Mouse (Mus musculus): ENCODE results near the gene Mobp. TPM values are rescaled to one million over a fixed set of nuclear protein-coding genes. Genes with fewer than 3 reads are reported as not detected.

Mobp gene
- polyA plus RNA-seq, 1 experiment from 2014 or later: 0.04 TPM

- Histone ChIP-seq H3K36me3 (ENCODE audit: insufficient read depth, low read length) (no peaks in the 10 kb centered on the region), H3K9me3 (replicated peaks; ENCODE audit: low read length) (no peaks in the 10 kb centered on the region), H3K4me3 (replicated peaks; ENCODE audit: low read depth, low read length) (no peak overlapping the region), H3K27ac (no peak overlapping the region), H3K4me1 (replicated peaks; ENCODE audit: insufficient read depth, low read length) (no peaks in the 10 kb centered on the region), H3K27me3 (ENCODE audit: insufficient read depth, low read length) (no peaks in the 10 kb centered on the region), H3K4me2 (ENCODE audit: low read length) (no peak overlapping the region), H3K9ac (ENCODE audit: low read depth, low read length) (no peak overlapping the region)
- no peak for ATAC-seq (replicated peaks; ENCODE audit: low FRiP score, low read depth)
- WGBS: 84% methylated on average over 10 of the region's 10 CpGs
- no peak for DNase-seq (ENCODE audit: low spot score)
- no peak for TF ChIP-seq CTCF (IDR thresholded peaks at IDR 0.05; ENCODE audit: low read depth)
These were observed 29.3 kb downstream of the Mobp start for GRCm38 (mm10) chr9:120178813-120179212.

GRCm38 (mm10) chr9:120184499-120184898 is 35.0 kb downstream of the Mobp start:
- H3K4me1 ChIP-seq (replicated peaks; ENCODE audit: insufficient read depth, low read length): no peaks in the 10 kb centered on the region
- H3K9ac ChIP-seq (ENCODE audit: low read depth, low read length): 0 out of 2 replicates have a peak overlapping the region, but pooled peaks have one; percentile 31
- H3K9me3 ChIP-seq (replicated peaks; ENCODE audit: low read length): no peaks in the 10 kb centered on the region
- DNase-seq (ENCODE audit: low spot score) (peak; percentile 74), ATAC-seq (replicated peaks; ENCODE audit: low FRiP score, low read depth) (no peak)
- H3K4me3 ChIP-seq (replicated peaks; ENCODE audit: low read depth, low read length): no peak overlapping the region
- peak; percentile 70 for TF ChIP-seq CTCF (IDR thresholded peaks at IDR 0.05; ENCODE audit: low read depth)
- no peaks in the 10 kb centered on the region for H3K27me3 ChIP-seq (ENCODE audit: insufficient read depth, low read length)
- 23% methylated on average over 13 of the region's 13 CpGs for WGBS
- no peaks in the 10 kb centered on the region for H3K36me3 ChIP-seq (ENCODE audit: insufficient read depth, low read length)
- no peak overlapping the region for H3K4me2 ChIP-seq (ENCODE audit: low read length)
- no peak overlapping the region for H3K27ac ChIP-seq

GRCm38 (mm10) chr9:120186856-120187255 is 37.3 kb downstream of the Mobp start:
- Histone ChIP-seq H3K9ac (ENCODE audit: low read depth, low read length) (no peak overlapping the region), H3K4me3 (replicated peaks; ENCODE audit: low read depth, low read length) (no peak overlapping the region), H3K4me1 (replicated peaks; ENCODE audit: insufficient read depth, low read length) (no peaks in the 10 kb centered on the region), H3K27me3 (ENCODE audit: insufficient read depth, low read length) (no peaks in the 10 kb centered on the region), H3K36me3 (ENCODE audit: insufficient read depth, low read length) (no peaks in the 10 kb centered on the region), H3K9me3 (replicated peaks; ENCODE audit: low read length) (no peaks in the 10 kb centered on the region), H3K27ac (no peak overlapping the region), H3K4me2 (ENCODE audit: low read length) (no peak overlapping the region)
- ATAC-seq (replicated peaks; ENCODE audit: low FRiP score, low read depth) (no peak), DNase-seq (ENCODE audit: low spot score) (no peak)
- TF ChIP-seq CTCF (IDR thresholded peaks at IDR 0.05; ENCODE audit: low read depth): peak; percentile 41
- WGBS: 78% methylated on average over 5 of the region's 5 CpGs

GRCm38 (mm10) chr9:120190891-120191290 is 41.4 kb downstream of the Mobp start:
- no peak for TF ChIP-seq CTCF (IDR thresholded peaks at IDR 0.05; ENCODE audit: low read depth)
- WGBS: 36% methylated on average over 13 of the region's 13 CpGs
- ATAC-seq (replicated peaks; ENCODE audit: low FRiP score, low read depth) (no peak), DNase-seq (ENCODE audit: low spot score) (peak; percentile 33)
- peak overlapping the region; percentile 46; the same call in 1 of the 2 replicates for H3K9ac ChIP-seq (ENCODE audit: low read depth, low read length)
- H3K9me3 ChIP-seq (replicated peaks; ENCODE audit: low read length): no peaks in the 10 kb centered on the region
- no peaks in the 10 kb centered on the region for H3K36me3 ChIP-seq (ENCODE audit: insufficient read depth, low read length)
- H3K27me3 ChIP-seq (ENCODE audit: insufficient read depth, low read length): no peaks in the 10 kb centered on the region
- peak overlapping the region; percentile 59 for H3K4me2 ChIP-seq (ENCODE audit: low read length)
- peak overlapping the region; percentile 30 for H3K4me3 ChIP-seq (replicated peaks; ENCODE audit: low read depth, low read length)
- no peak overlapping the region for H3K27ac ChIP-seq
- H3K4me1 ChIP-seq (replicated peaks; ENCODE audit: insufficient read depth, low read length): no peaks in the 10 kb centered on the region

- H3K4me1 ChIP-seq (replicated peaks; ENCODE audit: insufficient read depth, low read length): no peaks in the 10 kb centered on the region
These were observed 42.0 kb downstream of the Mobp start for GRCm38 (mm10) chr9:120191362-120192098.

GRCm38 (mm10) chr9:120192742-120193141 is 43.2 kb downstream of the Mobp start:
- Histone ChIP-seq H3K4me1 (replicated peaks; ENCODE audit: insufficient read depth, low read length) (no peaks in the 10 kb centered on the region), H3K4me3 (replicated peaks; ENCODE audit: low read depth, low read length) (no peak overlapping the region), H3K9me3 (replicated peaks; ENCODE audit: low read length) (no peaks in the 10 kb centered on the region), H3K9ac (ENCODE audit: low read depth, low read length) (no peak overlapping the region), H3K27me3 (ENCODE audit: insufficient read depth, low read length) (no peaks in the 10 kb centered on the region), H3K36me3 (ENCODE audit: insufficient read depth, low read length) (no peaks in the 10 kb centered on the region), H3K4me2 (ENCODE audit: low read length) (no peak overlapping the region), H3K27ac (no peak overlapping the region)
- no peak for ATAC-seq (replicated peaks; ENCODE audit: low FRiP score, low read depth)
- 74% methylated on average over 7 of the region's 7 CpGs for WGBS
- DNase-seq (ENCODE audit: low spot score): no peak
- no peak for TF ChIP-seq CTCF (IDR thresholded peaks at IDR 0.05; ENCODE audit: low read depth)

More at GRCm38 (mm10) chr9:120191362-120192098, 42.0 kb downstream of the Mobp start:
- peak overlapping the region; percentile 59 for H3K4me2 ChIP-seq (ENCODE audit: low read length)
- DNase-seq (ENCODE audit: low spot score): peak; percentile 88
- peak overlapping the region; percentile 30 for H3K4me3 ChIP-seq (replicated peaks; ENCODE audit: low read depth, low read length)
- no peaks in the 10 kb centered on the region for H3K36me3 ChIP-seq (ENCODE audit: insufficient read depth, low read length)
- peak; percentile 92 for TF ChIP-seq CTCF (IDR thresholded peaks at IDR 0.05; ENCODE audit: low read depth)
- H3K27ac ChIP-seq: no peak overlapping the region
- no peak overlapping the region for H3K9ac ChIP-seq (ENCODE audit: low read depth, low read length)
- ATAC-seq (replicated peaks; ENCODE audit: low FRiP score, low read depth): peak; percentile 57; the same call in 1 of the 2 replicates
- WGBS: 21% methylated on average over 21 of the region's 21 CpGs
- H3K9me3 ChIP-seq (replicated peaks; ENCODE audit: low read length): no peaks in the 10 kb centered on the region
- H3K27me3 ChIP-seq (ENCODE audit: insufficient read depth, low read length): no peaks in the 10 kb centered on the region
